Mouse (Mus musculus) kidney, adult 8-10 months (tissue): ENCODE results near the gene Igsf6.

Source experiments
- DNase-seq, 2 experiments: peaks; one replicate each; pipeline ENCODE4 v3.0.0; 2022

Igsf6 gene

DNA sequence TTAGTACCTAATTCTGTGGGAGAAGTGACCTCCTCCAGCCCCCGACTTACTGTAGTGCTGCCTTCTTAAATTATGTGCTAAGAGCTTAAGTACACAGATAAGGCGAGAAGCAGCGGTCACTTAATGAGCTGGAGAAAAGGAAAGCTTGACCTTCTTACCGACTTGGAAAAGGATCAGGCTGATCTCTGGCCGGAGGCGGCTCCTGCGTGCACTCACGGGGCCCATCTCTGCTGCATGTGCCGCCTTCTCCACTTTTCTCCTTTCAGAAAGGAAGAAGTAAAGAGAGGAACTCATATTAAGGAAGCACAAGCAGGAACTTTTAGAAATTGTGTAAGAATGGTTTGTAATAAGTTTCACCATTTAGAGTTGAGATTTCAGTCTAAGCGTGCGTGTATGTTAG, at the start of gene Igsf6:
Gene Igsf6 (minus strand): TSS at position 292 of the 400 bp plus-strand sequence.
- peak; percentile 31 to 34 for DNase-seq

- peak; percentile 47 to 89 for DNase-seq
These were observed 45.9 kb upstream of the Igsf6 start for GRCm38 (mm10) chr7:121120143-121120818.

DNA sequence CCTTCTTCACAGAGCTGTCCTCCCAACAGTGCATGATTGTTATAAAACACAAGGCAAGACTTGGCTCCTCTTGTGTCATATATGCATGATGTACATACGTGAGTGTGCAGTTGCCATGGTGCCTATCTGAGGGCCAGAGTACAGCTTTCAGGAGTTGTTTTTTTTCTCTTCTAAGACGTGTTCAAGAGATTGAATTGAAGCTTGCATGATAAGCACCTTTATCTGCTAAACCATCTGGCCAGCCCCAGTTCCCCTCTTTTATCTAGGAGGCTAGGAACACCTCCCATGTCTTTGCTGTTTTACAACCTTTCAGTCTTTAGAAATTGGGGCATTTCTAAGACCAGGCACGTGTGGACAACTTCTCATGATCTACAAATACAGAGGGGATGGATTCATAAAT, 37.4 kb upstream of the Igsf6 start:
- no peak for DNase-seq

DNA sequence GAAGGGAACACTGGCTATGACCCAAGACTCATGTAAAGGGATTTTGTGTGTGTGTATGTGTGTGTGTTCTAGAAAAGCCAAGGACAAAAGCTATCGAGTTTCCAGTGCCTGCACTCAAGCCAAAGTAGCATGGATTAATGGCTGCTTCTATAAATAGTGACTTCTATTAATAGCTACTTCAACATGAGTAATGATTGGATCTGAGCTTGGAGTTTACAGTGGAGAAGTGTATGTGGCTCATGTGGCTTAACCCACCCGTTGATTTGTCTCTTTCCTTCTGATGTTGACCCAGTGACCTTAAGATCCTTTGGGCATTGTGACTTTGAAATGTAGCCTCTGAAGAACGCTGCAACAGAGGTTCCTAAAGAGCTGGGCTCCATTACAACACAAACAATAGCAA, 36.9 kb upstream of the Igsf6 start:
- DNase-seq: no peak

DNA sequence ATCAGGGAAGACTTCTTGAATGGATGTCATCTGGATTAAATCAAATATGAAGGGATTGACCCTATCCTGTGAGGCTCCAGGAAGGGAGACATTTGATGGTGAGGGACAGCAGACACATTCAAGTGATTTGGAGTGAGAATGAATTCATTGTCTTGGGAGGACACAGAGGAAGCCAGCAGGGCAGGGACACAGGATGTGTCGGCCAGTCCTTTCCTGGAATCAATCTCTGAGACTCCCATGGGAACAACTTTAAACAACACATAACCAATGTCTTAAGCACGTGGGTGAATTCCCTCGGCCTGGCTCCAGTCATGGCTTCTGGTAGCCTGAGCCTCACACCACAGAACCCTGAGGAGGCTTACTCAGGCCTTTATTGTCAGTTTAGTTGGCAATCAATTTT, 33.5 kb upstream of the Igsf6 start:
- DNase-seq: peak; percentile 9 to 47

DNA sequence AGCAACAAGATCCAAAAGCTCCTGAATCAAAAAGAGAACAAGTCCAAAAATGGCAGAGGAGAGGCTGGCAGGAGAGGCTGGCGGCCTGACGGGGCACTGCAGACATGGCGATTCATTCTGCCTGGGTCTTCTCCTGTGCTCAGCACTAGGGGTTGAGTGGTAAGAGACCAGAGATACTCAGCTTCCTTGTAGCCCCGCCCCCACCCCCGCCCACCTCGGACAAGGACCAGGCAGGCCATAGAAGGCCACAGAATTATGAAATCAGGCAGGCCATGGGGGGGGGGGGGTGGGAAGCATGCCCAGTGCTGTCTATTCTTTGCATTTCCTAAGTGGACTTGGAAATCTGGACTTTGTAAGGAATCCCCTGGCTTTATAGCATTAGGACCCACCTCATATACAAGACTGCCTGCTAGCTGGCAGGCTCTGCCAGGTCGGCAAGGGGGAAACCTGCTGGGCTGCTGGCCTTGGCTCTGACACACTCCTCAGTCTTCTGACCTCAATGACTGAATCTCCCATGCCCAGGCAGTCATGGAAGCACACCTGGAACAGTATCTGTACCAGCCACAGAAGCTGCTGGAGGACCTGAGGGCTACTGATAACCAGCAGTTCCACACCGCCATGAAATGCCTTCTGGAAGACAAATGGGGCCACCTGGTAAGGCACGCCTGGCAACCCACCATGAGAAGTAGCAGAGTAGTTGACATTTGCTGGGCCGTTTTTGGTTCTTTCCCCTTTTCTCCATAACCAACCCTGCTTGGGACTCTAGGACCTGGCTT, 24.4 kb upstream of the Igsf6 start:
- DNase-seq: no peak

- no peak for DNase-seq
These were observed 18.7 kb upstream of the Igsf6 start for GRCm38 (mm10) chr7:121093026-121093425.

DNA sequence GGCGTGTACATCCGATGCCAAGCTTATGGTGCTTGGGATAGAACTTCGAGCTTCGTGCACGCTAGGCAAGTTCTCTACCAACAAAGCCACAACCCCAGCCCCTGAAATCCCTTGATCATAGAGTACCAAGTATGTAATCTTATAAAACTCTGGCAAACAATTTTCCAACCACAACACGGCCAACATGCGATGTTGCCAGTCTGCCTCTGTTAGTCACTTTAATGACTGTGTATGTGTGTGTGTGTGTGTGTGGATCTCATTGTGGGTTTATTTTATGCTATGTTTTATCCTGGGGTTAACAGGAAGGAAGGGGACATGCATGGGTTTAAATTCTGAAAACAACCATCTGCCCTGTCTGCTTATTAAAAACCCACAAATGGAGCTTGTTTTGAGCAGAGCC, 16.4 kb upstream of the Igsf6 start:
- no peak for DNase-seq

DNA sequence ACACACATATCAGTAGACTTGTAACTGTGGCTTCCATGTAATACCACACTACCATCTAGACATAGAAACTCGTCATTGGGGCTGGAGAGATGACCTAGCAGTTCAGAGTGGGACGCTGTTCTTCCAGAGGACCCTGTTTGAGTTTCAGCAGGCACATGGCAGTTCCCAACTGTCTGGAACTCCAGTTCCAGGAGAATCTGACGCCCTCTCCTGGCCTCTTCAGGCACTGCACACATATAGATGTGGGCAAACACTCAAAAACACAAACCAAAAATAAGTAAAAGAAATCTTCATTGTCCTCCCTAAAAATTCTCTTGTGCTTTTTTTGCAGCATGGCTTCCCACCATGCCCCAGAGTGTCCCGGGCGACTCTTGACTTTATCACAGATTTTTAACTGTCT, 14.4 kb upstream of the Igsf6 start:
- DNase-seq: no peak

DNA sequence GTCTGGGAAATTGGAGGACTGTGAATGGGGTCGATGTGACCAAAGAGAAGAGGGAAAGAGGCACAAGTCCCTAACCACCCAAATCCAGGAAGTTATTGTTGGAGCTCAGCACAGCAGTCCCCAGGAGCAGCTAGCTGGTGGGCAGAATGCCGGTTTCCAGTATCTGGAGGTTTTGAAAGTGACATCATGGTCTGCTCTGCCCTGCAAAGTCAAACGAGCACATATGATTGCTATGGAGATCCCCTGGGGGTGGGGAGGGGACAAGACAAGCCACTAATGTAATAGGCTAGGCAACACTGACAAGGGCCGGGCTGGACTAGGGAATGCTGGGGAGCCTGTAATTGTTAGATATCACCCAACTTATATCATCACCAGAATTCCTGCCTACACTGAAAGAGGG, 11.1 kb upstream of the Igsf6 start:
- no peak for DNase-seq

DNA sequence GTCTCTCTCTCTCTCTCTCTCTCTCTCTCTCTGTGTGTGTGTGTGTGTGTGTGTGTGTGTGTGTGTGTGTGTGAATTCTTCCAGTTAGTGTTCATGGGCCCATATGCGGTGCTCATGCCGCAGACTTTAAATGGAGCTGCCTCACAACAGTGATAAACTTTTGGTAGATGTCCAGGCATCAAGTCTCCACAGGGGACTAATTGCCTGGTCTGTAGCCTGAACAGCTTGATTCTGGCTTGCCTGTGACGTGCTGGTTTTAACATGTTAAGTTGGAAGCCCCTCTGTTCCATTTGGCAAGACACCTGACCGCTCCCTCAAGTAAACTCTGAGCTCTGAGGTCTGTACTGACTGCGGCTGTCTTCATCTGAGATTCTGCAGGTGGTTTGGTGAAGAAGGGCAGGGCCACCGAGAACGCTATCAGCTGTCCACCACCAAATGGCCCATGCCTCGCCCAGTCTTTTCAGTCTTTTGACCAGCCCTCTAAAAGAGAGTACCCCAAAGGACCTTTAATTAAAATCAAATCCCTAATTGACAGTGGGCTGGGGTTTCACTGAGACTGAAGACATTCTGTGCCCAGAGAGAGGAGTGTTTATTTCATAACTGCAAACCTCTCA, 10.6 kb upstream of the Igsf6 start:
- DNase-seq: no peak

GRCm38 (mm10) chr7:121082949-121083513, 8.7 kb upstream of the Igsf6 start:
- no peak for DNase-seq

DNA sequence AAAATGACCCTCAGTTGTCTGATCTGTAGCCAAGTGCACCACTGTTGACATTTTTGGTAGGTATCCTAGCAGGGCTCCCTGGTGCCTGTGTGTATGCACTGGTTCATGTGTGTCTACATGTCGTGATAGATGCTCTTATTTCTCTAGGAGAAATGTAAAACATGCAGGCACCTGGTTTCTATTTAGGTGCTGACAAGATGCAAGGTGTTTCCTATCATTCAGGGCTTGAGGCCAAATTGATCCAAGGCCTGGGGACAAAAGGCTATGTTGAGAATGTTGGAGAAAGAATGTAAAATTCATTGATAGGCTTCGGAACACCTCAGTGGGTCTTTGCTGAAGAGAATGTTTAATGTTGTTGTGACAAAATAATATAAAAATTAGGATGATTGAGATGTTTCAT, 7.4 kb upstream of the Igsf6 start:
- DNase-seq: no peak

DNA sequence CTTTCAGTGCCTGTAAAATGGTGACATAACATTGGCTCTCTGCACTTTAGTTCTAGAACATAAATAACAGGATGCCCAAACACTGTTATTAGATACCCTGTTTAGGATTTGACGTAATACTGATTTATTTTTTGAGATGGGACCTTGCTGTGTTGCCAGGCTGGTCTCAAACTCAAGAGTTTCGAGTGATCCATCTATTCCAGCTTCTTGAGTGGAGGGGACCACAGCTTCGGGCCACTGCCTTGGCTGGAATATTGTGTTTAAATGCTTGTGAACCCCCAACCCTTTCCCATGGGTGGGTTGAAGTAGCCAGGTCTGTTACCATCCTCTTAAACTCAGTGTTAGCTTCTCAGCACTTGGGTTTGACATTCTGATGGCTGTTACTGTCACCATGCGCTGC, 7.0 kb upstream of the Igsf6 start, which contains the start of gene Otoa:
Gene Otoa (plus strand): TSS at position 301 of the 400 bp plus-strand sequence.
- DNase-seq: no peak

GRCm38 (mm10) chr7:121077829-121078228, 3.5 kb upstream of the Igsf6 start:
- peak; percentile 43 to 62 for DNase-seq

- DNase-seq: no peak
These were observed 2.9 kb upstream of the Igsf6 start for GRCm38 (mm10) chr7:121077311-121077710.

- DNase-seq: no peak
These were observed 1.0 kb upstream of the Igsf6 start for GRCm38 (mm10) chr7:121075416-121075815.

DNA sequence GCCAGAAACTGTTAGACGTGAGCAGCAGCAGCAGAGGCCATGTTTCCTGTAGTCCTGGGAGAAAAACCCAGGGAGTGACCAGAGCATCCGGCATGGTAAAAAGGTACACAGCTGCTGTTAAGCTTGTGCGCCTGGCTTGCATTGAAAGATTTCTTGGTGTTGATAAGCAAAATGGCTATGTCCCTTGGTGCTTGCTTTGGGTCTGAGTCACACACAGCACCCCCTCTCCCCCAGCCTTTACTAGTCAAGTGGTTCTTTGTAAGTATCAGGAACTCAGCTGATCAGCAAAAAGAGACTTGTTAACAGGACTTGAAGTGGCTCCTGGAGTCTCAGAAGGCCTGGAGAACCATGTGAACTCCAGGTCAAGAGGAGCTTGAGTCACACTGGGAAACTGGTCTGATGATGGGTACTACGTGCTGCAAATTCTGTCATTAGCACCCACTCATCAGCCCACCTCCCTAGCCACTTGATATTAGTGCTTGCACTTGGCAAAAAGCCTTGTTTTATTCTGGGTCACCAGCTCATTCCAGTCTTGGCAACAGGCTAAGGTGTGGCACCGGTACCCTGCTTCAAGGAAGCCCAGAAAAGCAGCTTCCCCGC, 529 bp upstream of the Igsf6 start:
- no peak for DNase-seq

DNA sequence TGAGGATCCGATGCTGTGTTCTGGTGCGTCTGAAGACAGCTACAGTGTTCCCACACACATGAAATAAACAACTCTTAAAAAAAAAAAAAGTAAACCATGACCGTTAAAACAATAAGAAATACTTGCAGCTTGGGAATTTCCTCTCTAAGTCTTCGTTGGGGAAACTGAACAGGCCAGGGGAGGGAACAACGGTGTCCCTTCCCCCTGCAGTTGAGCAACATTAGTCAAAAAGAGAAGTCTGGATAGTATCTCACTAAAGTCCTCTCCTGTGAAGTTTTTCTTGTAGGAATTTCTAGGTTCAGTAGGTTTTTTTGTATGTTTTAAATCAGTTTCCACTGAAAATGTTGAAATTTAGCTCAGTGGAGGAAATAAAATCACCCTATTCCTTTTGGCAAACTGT, 1.9 kb downstream of the Igsf6 start:
- DNase-seq: no peak

- DNase-seq: no peak
These were observed 3.1 kb downstream of the Igsf6 start for GRCm38 (mm10) chr7:121071276-121071675.

- DNase-seq: no peak
These were observed 10.1 kb downstream of the Igsf6 start for GRCm38 (mm10) chr7:121064309-121064708.

- no peak for DNase-seq
These were observed 14.7 kb downstream of the Igsf6 start for GRCm38 (mm10) chr7:121059477-121060218.

DNA sequence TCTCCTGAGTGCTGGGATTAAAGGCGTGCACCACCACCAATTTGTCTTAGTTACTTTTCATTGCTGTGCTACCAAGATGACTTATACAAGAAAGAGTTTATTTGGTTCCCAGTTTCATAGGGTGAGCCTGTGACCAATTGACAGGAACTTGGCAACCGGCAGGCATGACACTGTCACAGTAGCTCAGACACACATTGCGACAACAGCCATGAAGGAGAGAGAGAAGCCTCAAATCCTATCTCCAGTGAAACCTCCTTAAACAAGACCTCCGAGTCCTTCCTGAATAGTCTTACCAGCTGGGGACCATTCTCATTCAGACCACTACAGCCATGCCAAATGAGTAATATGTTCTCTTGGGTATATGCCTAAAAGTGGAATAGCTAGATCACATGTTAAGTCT, 21.3 kb downstream of the Igsf6 start:
- DNase-seq: no peak
